Mouse (Mus musculus): ENCODE measurements around the gene Gm49321.

GRCm38 (mm10) chr12:73907079-73907672, 30.3 kb upstream of the Gm49321 start:
- TF ChIP-seq CTCF (IDR thresholded peaks at IDR 0.05; ENCODE audit: low read depth), result no peak
- no peak for TF ChIP-seq EP300 (IDR thresholded peaks at IDR 0.05; ENCODE audit: low read depth)
